Mouse (Mus musculus) neutrophil, adult 59 days (primary cell): Measurements from ENCODE around the gene Ccne1. TPM values are rescaled to one million over a fixed set of nuclear protein-coding genes. Genes with fewer than 3 reads are reported as not detected.

Experiments used
- total RNA-seq, 2 experiments: library from RNA; stranded (reverse); gene quantifications; 1 replicate in 1 of 2; 2 replicates in 1 of 2; pipeline ENCODE4 v1.2.4; 2023

The Ccne1 gene
- 10 to 100 TPM; 19.4 to 22.2 TPM for total RNA-seq

DNA sequence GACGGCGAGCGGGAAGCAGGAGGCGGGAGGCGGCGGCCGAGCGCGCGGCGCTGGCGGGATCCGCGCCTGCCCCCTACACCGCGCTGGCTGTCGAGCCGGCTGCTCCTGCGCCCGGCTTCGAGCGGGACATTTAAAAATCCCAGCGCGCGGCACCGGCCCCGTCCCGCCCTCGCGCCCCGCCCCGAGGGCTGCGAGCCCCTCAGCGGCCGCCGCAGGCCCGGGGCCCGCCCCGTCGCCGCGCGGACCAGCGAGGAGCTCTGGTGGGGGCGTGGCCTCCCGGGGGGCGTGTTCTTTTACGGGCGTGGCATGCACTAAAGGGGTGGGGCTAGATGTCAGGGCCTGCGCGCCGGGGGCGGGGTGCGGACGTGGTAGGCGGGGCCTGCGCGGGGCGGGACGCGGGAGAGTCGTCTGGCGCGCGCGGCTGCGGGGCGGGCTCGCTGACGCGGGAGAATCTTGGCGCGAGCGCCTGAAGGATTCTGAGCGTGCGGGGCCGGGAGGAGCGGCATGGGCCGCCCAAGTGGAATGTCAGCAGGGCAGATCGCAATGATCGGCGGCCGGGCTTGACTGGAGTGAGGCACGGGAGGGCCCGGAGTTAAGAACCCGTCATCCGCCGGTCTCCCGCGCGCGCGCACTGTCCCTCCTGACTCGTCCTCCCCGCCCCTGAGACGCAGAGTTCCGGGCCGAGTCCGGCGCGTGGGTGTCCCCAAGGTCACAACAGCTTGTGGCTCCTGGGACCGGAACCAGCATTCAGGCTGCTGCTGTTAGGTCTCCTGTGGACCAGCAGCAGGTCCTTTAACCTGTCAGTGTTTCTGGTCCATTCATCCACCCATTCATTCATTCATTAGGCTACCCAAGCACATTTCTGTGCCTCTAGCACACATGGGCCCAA, at the start of gene Ccne1:
Gene Ccne1 (minus strand): TSS at position 164 of the 889 bp plus-strand sequence.

Other genes with a start within 250 kb of the Ccne1 start
- 10 to 100 TPM; 15.0 to 17.1 TPM for gene Uri1, start 84.0 kb downstream of the Ccne1 start, total RNA-seq
- 10 to 100 TPM; 50.8 to 56.6 TPM for gene 1600014C10Rik, start 75.7 kb upstream of the Ccne1 start, total RNA-seq
- under 1 TPM; 0.56 to 0.71 TPM for gene Plekhf1, start 120.5 kb upstream of the Ccne1 start, total RNA-seq
- gene Pop4, start 163.9 kb upstream of the Ccne1 start, total RNA-seq: 10 to 100 TPM; 33.9 to 38.1 TPM